26 mouse cellular contexts compared by ENCODE assay signal in genomic region chr12:116275631-116276030, GRCm38 (mm10). TPM values are rescaled to one million over a fixed set of nuclear protein-coding genes. Genes with fewer than 3 reads are reported as not detected.
"Had no signal": no experiment of that assay in that cellular context is flagged by ENCODE, and none has a peak within 500 bp of the region (broad histone marks: within the 10 kb centered on the region; RNA-seq: fewer than 3 reads in every experiment).

No protein-coding gene starts in this region.

- H3K4me3 ChIP-seq: lung, embryonic 15.5 days; megakaryocyte, embryonic 14.5 days; midbrain, embryonic 13.5 days; midbrain, embryonic 15.5 days; neural tube, embryonic 12.5 days had no signal

- DNase-seq: lung, adult 2 months; lung, postnatal 14 days; lung, postnatal 36 days; right cerebral cortex, postnatal 14 days; right cerebral cortex, postnatal 4 days; spleen, adult 18-20 months; thymus, adult 18-20 months; thymus, postnatal 14 days; thymus, postnatal 36 days had no signal

- H3K9me3 ChIP-seq: lung, embryonic 15.5 days; megakaryocyte, embryonic 14.5 days; midbrain, embryonic 13.5 days; midbrain, embryonic 15.5 days; neural tube, embryonic 12.5 days had no signal

- H3K9ac ChIP-seq: liver, embryonic 14.5 days; lung, embryonic 15.5 days; midbrain, embryonic 13.5 days; midbrain, embryonic 15.5 days; neural tube, embryonic 12.5 days had no signal

- H3K27ac ChIP-seq: liver, embryonic 14.5 days; lung, embryonic 15.5 days; macrophage; midbrain, embryonic 13.5 days; midbrain, embryonic 15.5 days; neural tube, embryonic 12.5 days had no signal

- H3K36me3 ChIP-seq: lung, embryonic 15.5 days; midbrain, embryonic 13.5 days; midbrain, embryonic 15.5 days; neural tube, embryonic 12.5 days had no signal

- H3K4me2 ChIP-seq: lung, embryonic 15.5 days; midbrain, embryonic 11.5 days; midbrain, embryonic 13.5 days; midbrain, embryonic 15.5 days; neural tube, embryonic 12.5 days had no signal

- ATAC-seq: lung, postnatal 0 days; midbrain, embryonic 13.5 days; midbrain, embryonic 15.5 days had no signal

- H3K27me3 ChIP-seq: lung, embryonic 15.5 days; megakaryocyte, embryonic 14.5 days; midbrain, embryonic 13.5 days; neural tube, embryonic 12.5 days had no signal

RNA-seq across cellular contexts. Expression of gene Gm11027, which starts 0.4 kb away (rescaled TPM):
- total RNA-seq: megakaryocyte progenitor cell, adult 5-6 weeks; midbrain, postnatal 0 days; monocyte, adult 5-6 weeks; neutrophil, adult 5-6 weeks had no signal
- polyA plus RNA-seq: liver, embryonic 14.5 days; liver, embryonic 16.5 days; lung, adult 2 months; lung, embryonic 15.5 days; lung, postnatal 0 days; macrophage; midbrain, embryonic 11.5 days; midbrain, embryonic 13.5 days; midbrain, embryonic 15.5 days; midbrain, postnatal 0 days; neural tube, embryonic 12.5 days; neural tube, embryonic 14.5 days; small intestine, adult 2 months; thymus, postnatal 0 days had no signal

RNA-seq across cellular contexts. Expression of gene Wdr60, which starts 12.8 kb away (rescaled TPM):
- total RNA-seq: monocyte, adult 5-6 weeks had no signal
